Mouse (Mus musculus) cerebellum, adult 9-10 months (tissue): ENCODE data around the gene Dppa1.
"Not testable (repeated sequence)": the region's sequence is repeated elsewhere in the genome, so short reads cannot be mapped to it uniquely, and the experiment has no call there.

Experiments
- DNase-seq: peaks from one replicate; pipeline ENCODE4 v3.0.0; 2022

Gene Dppa1

DNA sequence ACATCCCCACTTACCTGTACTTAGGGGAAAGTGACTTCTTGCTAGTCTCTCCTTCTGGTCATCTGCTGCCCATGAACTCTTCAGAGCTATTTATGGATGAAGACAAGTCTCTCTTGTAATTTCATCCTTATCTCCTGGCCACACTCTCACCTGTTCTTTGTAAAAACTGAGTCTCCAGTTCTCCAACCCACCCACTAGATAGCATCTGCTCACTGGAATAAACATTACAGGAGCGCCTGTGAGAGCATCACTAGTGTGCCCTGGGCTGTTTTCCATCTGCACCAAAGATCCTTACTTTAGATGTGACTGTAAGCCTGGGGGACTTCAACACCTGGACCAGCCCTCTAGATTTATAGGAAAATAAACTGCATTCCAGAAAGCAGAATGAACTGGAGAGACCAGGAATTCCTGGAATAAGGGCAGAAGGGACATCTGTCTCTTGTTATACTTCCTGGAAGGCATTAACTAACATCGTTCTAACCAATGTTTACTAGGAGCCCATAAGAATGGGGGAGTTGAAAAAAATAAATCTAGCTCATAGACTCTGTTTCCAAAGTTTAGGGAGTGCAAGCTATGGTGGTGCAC, at the start of gene Dppa1:
Gene Dppa1 (minus strand): TSS at position 51 of the 585 bp plus-strand sequence.
- no peak for DNase-seq

- no peak for DNase-seq
Observed at GRCm38 (mm10) chr11:46667938-46668337, 38.9 kb upstream of the Dppa1 start.

DNA sequence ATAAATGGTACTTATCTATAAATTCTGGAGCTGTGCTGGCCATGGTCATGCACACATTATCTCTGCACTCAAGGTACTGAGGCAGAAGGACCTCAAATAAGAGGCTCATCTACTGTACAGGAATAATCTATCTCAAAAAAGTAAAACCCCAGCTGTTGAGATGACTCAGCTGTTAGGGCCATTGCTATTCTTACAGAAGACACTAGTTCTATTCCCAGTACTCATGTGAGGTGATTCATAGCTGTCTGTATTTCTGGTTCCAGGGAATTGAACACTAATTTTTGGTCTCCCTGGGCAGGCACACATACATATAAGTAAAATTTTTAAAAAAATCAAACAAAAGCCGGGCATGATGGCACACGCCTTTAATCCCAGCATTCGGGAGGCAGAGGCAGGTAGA, 38.0 kb upstream of the Dppa1 start:
- no peak for DNase-seq

- DNase-seq: peak; percentile 0
Observed at GRCm38 (mm10) chr11:46665599-46666522, 36.8 kb upstream of the Dppa1 start.

- no peak for DNase-seq
Observed at GRCm38 (mm10) chr11:46663215-46663614, 34.2 kb upstream of the Dppa1 start.

DNA sequence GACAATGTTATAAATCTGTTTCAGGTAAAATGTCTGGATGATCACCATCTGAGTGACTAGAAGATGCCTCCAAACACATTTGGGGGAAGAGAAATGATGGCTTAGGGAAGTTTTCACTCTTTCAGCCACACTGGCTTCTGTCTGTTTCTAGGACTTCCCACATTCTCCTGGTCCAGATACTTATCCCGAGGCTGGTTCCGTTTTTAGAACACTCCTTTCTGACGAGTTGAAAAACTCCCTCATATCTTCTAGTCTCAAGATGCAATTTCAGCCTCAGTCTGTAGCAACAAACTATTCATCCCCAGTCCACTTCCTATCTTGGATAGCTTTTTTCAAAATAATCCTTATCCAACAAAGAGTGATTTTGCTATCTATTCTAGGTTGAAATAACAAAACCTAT, 23.4 kb upstream of the Dppa1 start:
- no peak for DNase-seq

GRCm38 (mm10) chr11:46649655-46650054, 20.6 kb upstream of the Dppa1 start:
- not testable (repeated sequence) for DNase-seq

DNA sequence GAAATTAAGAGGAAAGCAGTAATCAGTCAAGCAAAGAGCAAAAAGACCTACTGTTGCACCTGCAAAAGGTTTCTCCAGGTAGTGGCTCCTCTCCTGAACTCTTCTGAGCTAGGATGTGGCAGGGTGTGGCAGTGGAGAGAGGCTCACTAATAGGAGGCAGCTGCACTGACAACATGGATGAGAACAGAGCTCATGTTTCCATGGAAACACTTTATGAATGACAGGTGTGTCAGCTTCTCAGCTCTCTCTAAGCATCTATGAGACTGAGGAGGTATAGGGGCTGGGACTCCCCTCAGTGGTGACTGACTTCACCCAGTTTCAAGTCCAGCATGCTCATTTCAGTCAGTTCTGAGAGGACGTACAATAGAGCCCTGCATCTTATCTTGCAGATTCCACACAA, 15.8 kb upstream of the Dppa1 start:
- no peak for DNase-seq

- DNase-seq: no peak
Observed at GRCm38 (mm10) chr11:46636568-46636967, 7.5 kb upstream of the Dppa1 start.

- DNase-seq: not testable (repeated sequence)
Observed at GRCm38 (mm10) chr11:46635516-46635915, 6.5 kb upstream of the Dppa1 start.

DNA sequence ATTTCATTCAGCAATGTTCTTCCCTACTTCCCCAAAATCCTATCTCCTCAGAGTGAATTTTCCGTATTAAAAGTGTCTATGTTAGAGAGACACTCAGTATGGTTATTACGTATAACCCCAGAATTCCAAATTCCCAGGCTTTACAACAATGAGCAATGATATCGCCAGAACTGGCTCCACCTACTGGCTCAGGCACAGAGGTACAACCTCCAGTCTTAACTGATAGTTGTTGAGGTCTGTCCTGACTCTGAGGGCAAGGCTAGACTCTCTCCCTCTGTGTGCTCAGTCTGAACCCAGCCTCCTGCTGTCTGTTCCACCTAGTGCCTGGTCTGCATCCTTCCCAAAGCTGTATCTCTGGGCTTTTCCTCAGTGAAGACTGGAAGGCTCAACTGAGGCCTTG, 2.6 kb upstream of the Dppa1 start:
- DNase-seq: no peak

DNA sequence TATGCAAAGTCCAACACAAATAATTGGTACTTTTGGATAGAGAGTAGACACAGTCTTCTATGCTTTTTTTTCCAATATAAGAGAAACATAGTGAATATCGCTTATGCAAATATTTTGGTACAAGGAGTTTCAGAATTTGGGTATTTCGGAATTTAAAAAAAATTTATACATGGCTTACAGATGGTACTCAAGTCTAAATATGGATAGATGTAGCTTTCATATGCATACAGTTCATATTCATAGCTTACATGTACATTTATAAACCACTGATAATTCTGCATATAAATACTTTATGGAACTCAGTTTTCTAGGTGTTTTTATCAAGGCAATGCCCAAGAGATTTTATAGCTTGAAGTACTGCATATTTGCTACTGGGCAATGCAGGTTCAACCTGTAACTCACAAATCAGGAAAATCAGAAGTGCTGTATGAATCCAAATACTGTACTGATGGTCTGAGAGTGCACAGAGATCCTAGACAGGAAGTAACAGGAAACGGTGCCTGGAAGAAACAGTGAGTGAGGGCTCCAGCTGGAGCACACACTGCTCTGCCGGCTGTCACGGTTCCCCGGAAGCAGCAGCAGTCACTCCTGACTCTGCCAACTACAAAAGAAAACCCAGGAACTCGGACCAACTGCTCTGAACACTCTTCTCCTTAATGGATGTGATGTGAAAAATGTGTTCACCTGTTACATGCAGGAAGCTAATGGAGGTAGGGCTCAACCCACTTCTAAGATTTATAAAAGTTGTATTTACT, 8.5 kb downstream of the Dppa1 start:
- no peak for DNase-seq

DNA sequence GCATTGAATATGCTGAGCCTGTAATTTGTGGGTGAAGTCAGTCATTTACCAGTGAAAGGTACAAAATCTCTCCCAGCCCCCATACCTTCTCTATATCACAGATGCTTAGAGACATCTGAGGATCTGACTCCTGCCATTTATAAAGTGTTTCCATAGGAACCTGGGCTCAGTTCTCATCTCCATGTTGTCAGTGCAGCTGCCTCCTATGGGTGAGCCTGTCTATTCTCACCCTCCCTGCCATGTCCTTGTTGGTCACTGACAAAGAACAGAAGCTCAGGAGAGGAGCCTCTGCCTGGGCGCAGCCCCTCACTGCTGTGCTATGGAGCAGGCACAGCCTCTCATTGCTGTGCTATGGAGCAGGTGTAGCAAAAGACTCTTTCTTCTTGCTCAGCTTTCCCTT, 9.1 kb downstream of the Dppa1 start:
- no peak for DNase-seq

GRCm38 (mm10) chr11:46592416-46592815, 36.6 kb downstream of the Dppa1 start:
- DNase-seq: no peak

DNA sequence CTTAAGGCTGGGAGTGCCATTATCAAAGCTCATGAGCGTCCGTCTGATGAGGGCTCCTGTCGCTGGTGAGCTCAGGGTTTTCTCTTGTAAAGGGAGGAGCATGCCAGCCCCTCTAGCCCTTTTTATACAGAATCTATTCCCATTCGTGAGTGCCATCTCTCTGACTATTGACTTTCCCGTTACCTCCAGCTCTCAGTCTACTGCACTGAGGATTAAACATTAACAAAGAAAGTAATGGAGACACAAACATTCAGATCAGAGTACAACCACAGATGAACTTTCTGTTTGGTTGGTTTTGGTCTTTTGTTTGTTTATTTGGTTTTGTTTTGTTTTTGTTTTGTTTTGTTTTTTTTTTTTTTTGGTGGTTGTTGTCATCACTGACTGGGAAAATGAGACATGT, 46.3 kb downstream of the Dppa1 start:
- no peak for DNase-seq

- no peak for DNase-seq
Observed at GRCm38 (mm10) chr11:46580428-46580827, 48.6 kb downstream of the Dppa1 start.

DNA sequence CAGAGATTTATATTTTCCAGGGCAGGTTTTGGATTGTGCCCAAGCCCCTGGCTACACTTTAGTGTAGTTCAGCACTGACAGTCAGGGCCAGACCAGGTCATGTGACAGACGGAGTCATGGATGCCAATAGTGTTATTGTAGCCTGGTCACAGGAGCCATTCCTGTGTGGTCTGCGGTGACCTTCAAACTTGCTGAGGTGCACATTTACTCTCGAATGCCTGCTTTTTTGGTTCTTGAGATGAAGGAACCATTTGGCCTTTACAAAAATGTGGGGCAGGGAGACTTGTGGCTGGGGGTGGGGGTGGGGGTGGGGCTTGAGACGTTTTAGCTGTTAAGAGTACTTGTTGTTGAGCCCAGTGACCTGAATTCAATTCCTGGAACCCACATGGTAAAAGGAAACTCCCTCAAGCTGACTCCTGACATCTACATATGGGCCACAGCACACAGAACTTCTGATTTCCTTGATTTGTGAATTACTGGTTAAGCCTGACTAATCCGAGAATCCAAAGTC, 50.2 kb downstream of the Dppa1 start:
- no peak for DNase-seq

- no peak for DNase-seq
Observed at GRCm38 (mm10) chr11:46571327-46571726, 57.7 kb downstream of the Dppa1 start, which contains the start of gene BC053393. Gene BC053393 (plus strand): TSS chr11:46571536.

GRCm38 (mm10) chr11:46569107-46569506, 60.0 kb downstream of the Dppa1 start:
- DNase-seq: no peak

- DNase-seq: no peak
Observed at GRCm38 (mm10) chr11:46565967-46566366, 63.1 kb downstream of the Dppa1 start.

- DNase-seq: no peak
Observed at GRCm38 (mm10) chr11:46564671-46565070, 64.4 kb downstream of the Dppa1 start.

DNA sequence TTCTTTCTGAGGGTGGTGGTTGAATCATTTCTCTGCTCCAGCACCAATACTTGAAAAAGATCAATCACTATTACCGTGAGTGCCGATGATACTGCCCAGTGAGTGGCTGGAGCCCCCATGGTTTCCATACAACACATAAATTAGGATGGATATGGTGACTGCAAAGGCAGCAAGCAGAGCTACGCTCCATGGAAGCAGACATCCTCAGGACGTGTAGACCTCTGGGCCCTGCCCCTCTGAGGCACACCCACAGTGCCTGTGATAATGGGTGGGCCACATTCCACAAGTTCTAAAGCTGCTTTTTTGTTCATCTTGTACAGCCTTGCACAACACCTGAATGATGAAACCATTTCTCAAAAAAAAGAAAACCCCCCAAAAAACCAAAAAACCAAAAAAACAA, 68.0 kb downstream of the Dppa1 start:
- DNase-seq: no peak
